Mouse (Mus musculus) liver, embryonic 16.5 days (tissue): Measurements from ENCODE around the gene Lhb. TPM values are rescaled to one million over a fixed set of nuclear protein-coding genes. Genes with fewer than 3 reads are reported as not detected.

Source experiments
- ATAC-seq: fragments of 200-750 bp; cut with Nextera tagmentation; 2 replicates; pipeline ENCODE4 v1.8.0; 2017; ENCODE audit warnings: low read depth, mild to moderate bottlenecking, moderate number of reproducible peaks, moderate library complexity
- H3K27ac ChIP-seq: fragments of 300-500 bp; sonication (generic); 2 replicates; pipeline ENCODE4 v1.5.1; 2014; ENCODE audit warnings: mild to moderate bottlenecking, low read length
- H3K27me3 ChIP-seq: fragments of 300-500 bp; sonication (generic); 2 replicates; pipeline ENCODE4 v1.6.1; 2014; ENCODE audit warnings: low read depth, low read length, mixed read lengths; ENCODE audit not compliant: control insufficient read depth, insufficient read depth
- H3K36me3 ChIP-seq: fragments of 300-500 bp; sonication (generic); 2 replicates; pipeline ENCODE4 v1.6.1; 2014; ENCODE audit warnings: mild to moderate bottlenecking; ENCODE audit not compliant: control insufficient read depth, insufficient read depth
- H3K4me1 ChIP-seq: fragments of 300-500 bp; sonication (generic); 2 replicates; pipeline ENCODE4 v1.6.1; 2014; ENCODE audit warnings: low read depth, low read length, mixed read lengths; ENCODE audit not compliant: control insufficient read depth
- H3K4me2 ChIP-seq: fragments of 300-500 bp; sonication (generic); 2 replicates; pipeline ENCODE4 v1.6.1; 2014; ENCODE audit warnings: low read depth, low read length, mixed read lengths
- H3K4me3 ChIP-seq: fragments of 300-500 bp; sonication (generic); 2 replicates; pipeline ENCODE4 v1.5.1; 2014; ENCODE audit warnings: low read depth, mild to moderate bottlenecking, low read length
- H3K9ac ChIP-seq: fragments of 300-500 bp; sonication (generic); 2 replicates; pipeline ENCODE4 v1.6.1; 2014; ENCODE audit warnings: low read depth, low read length
- H3K9me3 ChIP-seq: fragments of 300-500 bp; sonication (generic); replicated peaks from 2 replicates; pipeline ENCODE4 v1.6.1; 2016; ENCODE audit warnings: low read length; ENCODE audit not compliant: control insufficient read depth
- WGBS: fragments of 180-500 bp; shearing (Covaris S2); extraction: QIAGEN DNeasy Blood & Tissue Kit; methylation state at CpG from one replicate; pipeline ENCODE4 v1.1.7; 2014; ENCODE audit not compliant: insufficient replicate concordance; 5-methylcytosine and 5-hydroxymethylcytosine counted together
- polyA plus RNA-seq: library from polyadenylated mRNA; unstranded; fragments of >200 nt; fragmentation: Nextera tagmentation; extraction: Ambion mirVana; gene quantifications from 2 replicates; pipeline ENCODE4 v1.2.1, GENCODE M21; 2015

Gene Lhb
- polyA plus RNA-seq, 1 experiment from 2014 or later, result not detected

- Histone ChIP-seq H3K4me3 (no peak overlapping the region), H3K4me1 (peaks cover 10% of the 10 kb centered on the region), H3K27me3 (no peaks in the 10 kb centered on the region), H3K36me3 (no peaks in the 10 kb centered on the region; the same call in 1 of the 2 replicates), H3K9ac (no peak overlapping the region), H3K4me2 (no peak overlapping the region), H3K9me3 (no peaks in the 10 kb centered on the region), H3K27ac (no peak overlapping the region)
- no peak for ATAC-seq
Measured at GRCm38 (mm10) chr7:45446589-45446988, 26.0 kb downstream of the Lhb start.

- Histone ChIP-seq H3K4me2 (0 out of 2 replicates have a peak overlapping the region, but pooled peaks have one; percentile 18), H3K4me3 (no peak overlapping the region), H3K9me3 (no peaks in the 10 kb centered on the region), H3K36me3 (no peaks in the 10 kb centered on the region; the same call in 1 of the 2 replicates), H3K9ac (no peak overlapping the region), H3K27me3 (no peaks in the 10 kb centered on the region), H3K27ac (no peak overlapping the region), H3K4me1 (peaks cover 14% of the 10 kb centered on the region)
- 25% methylated on average over 11 of the region's 11 CpGs for WGBS
- peak; percentile 49; the same call in 1 of the 2 replicates for ATAC-seq
Measured at GRCm38 (mm10) chr7:45447325-45447990, 26.8 kb downstream of the Lhb start.

- H3K4me1 ChIP-seq, result peaks cover 14% of the 10 kb centered on the region
- no peaks in the 10 kb centered on the region for H3K27me3 ChIP-seq
- no peaks in the 10 kb centered on the region for H3K9me3 ChIP-seq
- no peak overlapping the region for H3K4me2 ChIP-seq
- H3K4me3 ChIP-seq, result no peak overlapping the region
- no peak for ATAC-seq
- 84% methylated on average over 1 of the region's 1 CpGs for WGBS
- peaks cover 5% of the 10 kb centered on the region for H3K36me3 ChIP-seq
- H3K27ac ChIP-seq, result no peak overlapping the region
- H3K9ac ChIP-seq, result no peak overlapping the region
Measured at GRCm38 (mm10) chr7:45449974-45450373, 29.4 kb downstream of the Lhb start.

- 51% methylated on average over 23 of the region's 23 CpGs for WGBS
- Histone ChIP-seq H3K27me3 (no peaks in the 10 kb centered on the region), H3K9me3 (no peaks in the 10 kb centered on the region), H3K36me3 (peaks cover 5% of the 10 kb centered on the region; the same call in 1 of the 2 replicates), H3K4me2 (no peak overlapping the region), H3K27ac (no peak overlapping the region), H3K9ac (no peak overlapping the region), H3K4me1 (peaks cover 20% of the 10 kb centered on the region), H3K4me3 (no peak overlapping the region)
- ATAC-seq, result peak; percentile 76
Measured at GRCm38 (mm10) chr7:45451344-45451982, 30.8 kb downstream of the Lhb start.

- no peak overlapping the region for H3K4me3 ChIP-seq
- H3K4me1 ChIP-seq, result peaks cover 36% of the 10 kb centered on the region
- WGBS, result 89% methylated on average over 15 of the region's 15 CpGs
- H3K27ac ChIP-seq, result no peak overlapping the region
- ATAC-seq, result no peak
- peaks cover 25% of the 10 kb centered on the region for H3K36me3 ChIP-seq
- no peaks in the 10 kb centered on the region for H3K27me3 ChIP-seq
- H3K9me3 ChIP-seq, result no peaks in the 10 kb centered on the region
- no peak overlapping the region for H3K9ac ChIP-seq
- H3K4me2 ChIP-seq, result no peak overlapping the region
Measured at GRCm38 (mm10) chr7:45454971-45455370, 34.4 kb downstream of the Lhb start.

- no peak for ATAC-seq
- 76% methylated on average over 13 of the region's 13 CpGs for WGBS
- Histone ChIP-seq H3K36me3 (peaks cover 25% of the 10 kb centered on the region), H3K4me3 (no peak overlapping the region), H3K9me3 (no peaks in the 10 kb centered on the region), H3K27me3 (no peaks in the 10 kb centered on the region), H3K4me2 (no peak overlapping the region), H3K27ac (peak overlapping the region; percentile 93; the same call in 1 of the 2 replicates), H3K4me1 (peaks cover 48% of the 10 kb centered on the region), H3K9ac (no peak overlapping the region)
Measured at GRCm38 (mm10) chr7:45455932-45456696, 35.5 kb downstream of the Lhb start.

- H3K4me2 ChIP-seq, result peak overlapping the region; percentile 84
- no peak overlapping the region; the same call in 1 of the 2 replicates for H3K9ac ChIP-seq
- H3K4me3 ChIP-seq, result peak overlapping the region; percentile 70
- no peak for ATAC-seq
- H3K27me3 ChIP-seq, result no peaks in the 10 kb centered on the region
- WGBS, result 47% methylated on average over 9 of the region's 9 CpGs
- peaks cover 25% of the 10 kb centered on the region for H3K36me3 ChIP-seq
- peak overlapping the region; percentile 93 for H3K27ac ChIP-seq
- H3K9me3 ChIP-seq, result no peaks in the 10 kb centered on the region
- peaks cover 47% of the 10 kb centered on the region for H3K4me1 ChIP-seq
Measured at GRCm38 (mm10) chr7:45456721-45457203, 36.1 kb downstream of the Lhb start.

- Histone ChIP-seq H3K4me3 (peak overlapping the region; percentile 70), H3K9me3 (no peaks in the 10 kb centered on the region), H3K36me3 (peaks cover 27% of the 10 kb centered on the region), H3K27me3 (no peaks in the 10 kb centered on the region), H3K27ac (peak overlapping the region; percentile 93), H3K4me2 (peak overlapping the region; percentile 84), H3K4me1 (peaks cover 50% of the 10 kb centered on the region), H3K9ac (peak overlapping the region; percentile 43)
- WGBS, result 40% methylated on average over 10 of the region's 10 CpGs
- ATAC-seq, result peak; percentile 15
Measured at GRCm38 (mm10) chr7:45457204-45458060, 36.8 kb downstream of the Lhb start.
